Mouse (Mus musculus) brain, embryonic 18.5 days (tissue): Measurements from ENCODE around the gene Gm42417.

Experiments used
- DNase-seq: peaks from one replicate; pipeline ENCODE4 v3.0.0-alpha.2; 2012; ENCODE audit warnings: low read depth, low spot score

Gm42417 gene

DNA sequence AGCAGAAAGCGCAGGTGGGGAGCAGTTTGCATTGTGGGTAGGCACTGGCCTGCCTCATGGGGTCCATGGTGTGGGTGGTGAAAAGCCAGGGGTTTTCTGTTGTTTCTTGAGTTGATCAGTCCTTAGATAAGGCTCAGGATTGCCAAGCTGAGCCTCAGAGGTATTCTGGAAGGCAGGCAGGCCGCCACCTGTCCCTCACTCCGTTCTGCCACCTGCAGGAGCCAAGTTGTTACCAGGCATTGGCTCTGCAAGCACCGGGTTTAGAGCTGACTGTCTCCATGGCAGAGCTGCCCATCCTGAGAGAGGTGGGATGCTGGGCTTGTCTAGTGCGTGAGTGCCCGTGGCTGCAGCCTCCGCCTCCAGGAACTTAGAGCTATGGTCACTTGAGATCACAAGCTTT is 17.0 kb downstream of the Gm42417 start:
- DNase-seq, result no peak

- DNase-seq, result no peak
These were observed 19.6 kb downstream of the Gm42417 start for GRCm38 (mm10) chr1:36519626-36520025.

DNA sequence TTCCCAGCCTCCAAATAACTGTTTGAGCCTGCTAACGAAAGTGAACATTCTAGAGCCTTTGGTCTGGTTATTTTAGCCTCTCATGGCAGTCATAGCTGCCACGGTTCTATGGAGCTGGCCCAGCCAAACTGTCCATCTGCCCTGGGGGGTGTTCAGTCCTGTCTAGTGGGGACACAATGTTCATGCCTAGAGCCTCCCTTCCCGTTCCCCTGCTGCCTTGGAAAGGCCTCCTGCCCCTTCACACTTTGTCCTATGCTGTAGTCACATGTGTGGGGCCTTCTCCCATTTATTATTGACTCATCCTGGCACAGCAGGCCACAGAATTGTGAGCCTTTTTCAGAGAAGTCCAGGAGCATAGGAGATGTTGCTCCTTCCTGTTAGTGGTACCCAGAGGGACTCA is 21.0 kb downstream of the Gm42417 start:
- no peak for DNase-seq

GRCm38 (mm10) chr1:36513718-36514117 is 25.5 kb downstream of the Gm42417 start:
- no peak for DNase-seq

DNA sequence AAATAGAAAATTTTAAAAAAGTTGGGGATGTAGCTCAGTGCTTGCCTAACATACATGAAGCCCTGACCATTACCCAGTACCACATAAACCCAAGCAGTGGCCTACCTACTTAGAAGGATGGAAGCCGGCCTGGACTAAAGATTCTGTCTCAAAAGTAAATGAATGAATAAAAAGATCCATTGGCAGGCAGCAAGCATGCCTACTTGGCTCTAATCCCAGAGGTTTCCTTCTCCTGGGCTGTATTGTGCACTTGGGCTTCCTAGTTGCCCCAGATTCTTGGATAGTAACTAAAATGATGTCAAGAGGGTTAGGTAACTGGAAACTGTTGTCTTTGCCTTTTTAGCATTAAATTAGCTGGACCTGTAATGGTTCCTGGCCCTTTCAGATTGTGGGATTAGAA is 25.9 kb downstream of the Gm42417 start:
- no peak for DNase-seq

DNA sequence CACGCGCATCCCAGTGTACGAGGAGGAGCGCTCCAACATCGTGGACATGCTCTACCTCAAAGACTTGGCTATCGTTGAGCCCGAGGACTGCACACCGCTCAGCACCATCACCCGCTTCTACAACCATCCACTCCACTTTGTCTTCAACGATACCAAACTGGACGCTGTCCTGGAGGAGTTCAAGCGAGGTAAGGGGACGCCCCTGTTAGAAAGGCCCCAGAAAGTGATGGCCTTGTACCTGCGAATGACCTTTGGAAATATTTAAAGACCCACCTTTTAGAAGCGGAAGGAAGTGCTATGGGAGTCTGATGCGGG is 26.3 kb downstream of the Gm42417 start:
- no peak for DNase-seq

- peak; percentile 34 for DNase-seq
These were observed 26.9 kb downstream of the Gm42417 start for GRCm38 (mm10) chr1:36512089-36512965.

DNA sequence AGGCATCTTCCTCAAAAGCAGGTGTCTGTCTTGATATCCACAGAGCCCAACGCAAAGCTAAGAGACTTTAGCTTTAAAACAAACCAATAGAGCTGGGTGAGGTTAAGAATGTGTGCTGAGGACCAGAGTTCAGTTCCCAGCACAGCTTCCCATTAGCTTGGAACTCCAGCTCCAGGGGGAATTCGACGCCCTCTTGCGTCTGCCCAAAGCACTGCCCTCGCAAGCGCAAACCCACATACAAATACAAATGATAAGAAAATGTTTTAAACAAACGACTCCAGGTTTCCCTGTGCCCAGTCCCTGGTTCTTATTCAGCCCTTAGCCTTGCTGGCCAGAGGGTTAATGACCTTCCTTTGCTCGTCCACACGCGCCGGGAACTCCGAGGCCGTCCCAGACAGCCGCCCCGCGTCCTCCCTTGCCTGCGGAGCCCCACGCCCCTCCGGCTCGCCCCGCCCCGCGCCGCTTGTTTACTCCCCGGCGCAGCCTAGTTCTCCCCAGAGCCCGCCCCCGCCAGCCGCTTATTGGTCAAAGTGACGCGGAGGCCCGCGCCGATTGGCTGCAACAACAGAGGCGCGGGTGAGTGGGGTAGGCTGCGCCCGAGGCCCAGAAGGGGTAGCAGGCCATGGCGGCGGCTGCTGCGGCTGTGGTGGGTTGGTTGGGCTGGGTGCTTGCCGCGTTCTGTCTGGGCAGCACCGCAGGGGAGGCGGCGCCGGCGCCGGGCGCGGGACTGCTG is 27.8 kb downstream of the Gm42417 start, which contains the start of gene Cnnm3:
Cnnm3 (plus strand) TSS at position 579 of the 733 bp plus-strand sequence.
- DNase-seq, result peak; percentile 93

- DNase-seq, result no peak
These were observed 31.0 kb downstream of the Gm42417 start for GRCm38 (mm10) chr1:36508238-36508637.

- DNase-seq, result no peak
These were observed 38.0 kb downstream of the Gm42417 start for GRCm38 (mm10) chr1:36501261-36501660.

GRCm38 (mm10) chr1:36497312-36497711 is 41.9 kb downstream of the Gm42417 start:
- no peak for DNase-seq

GRCm38 (mm10) chr1:36496719-36497118 is 42.5 kb downstream of the Gm42417 start:
- no peak for DNase-seq

DNA sequence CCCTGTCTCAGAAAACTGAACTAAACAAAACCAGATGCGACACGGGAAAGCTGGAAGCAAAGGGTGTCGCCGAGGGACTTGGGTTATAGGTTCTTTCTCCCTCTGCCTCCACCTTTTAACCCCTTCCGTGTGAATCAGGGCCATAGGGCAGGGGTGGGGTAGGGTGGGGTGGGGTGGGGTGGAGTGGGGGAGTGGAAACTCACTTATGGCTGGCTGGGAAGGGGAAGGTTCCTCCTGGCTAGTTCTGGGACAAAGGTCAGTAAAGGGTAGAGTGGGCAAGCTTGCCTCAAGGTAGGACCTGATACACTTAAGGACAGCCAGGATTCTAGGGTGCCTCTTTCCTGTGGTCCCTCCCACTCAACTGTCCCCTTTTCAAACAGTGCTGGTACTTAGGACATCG is 45.9 kb downstream of the Gm42417 start:
- no peak for DNase-seq

GRCm38 (mm10) chr1:36492416-36493139 is 46.7 kb downstream of the Gm42417 start:
- no peak for DNase-seq

DNA sequence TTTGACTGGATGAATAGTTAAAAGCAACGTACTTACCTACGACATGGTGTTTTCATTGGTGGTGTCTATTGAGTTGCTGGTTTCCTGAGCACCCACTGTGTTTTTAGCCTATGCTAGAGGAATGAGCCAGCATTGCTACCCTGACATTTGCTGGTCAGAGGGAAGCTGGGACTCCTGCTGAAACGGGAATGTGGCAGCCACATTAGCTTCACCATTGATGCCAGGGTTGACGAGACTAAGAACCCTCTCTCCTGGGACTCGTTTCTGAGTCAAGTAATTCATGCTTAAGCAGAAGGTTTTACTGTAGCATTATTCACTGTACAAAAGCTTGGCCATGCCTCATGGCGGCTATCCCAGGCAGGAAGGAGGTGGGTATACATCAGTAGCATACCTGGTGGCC is 49.6 kb downstream of the Gm42417 start:
- no peak for DNase-seq

DNA sequence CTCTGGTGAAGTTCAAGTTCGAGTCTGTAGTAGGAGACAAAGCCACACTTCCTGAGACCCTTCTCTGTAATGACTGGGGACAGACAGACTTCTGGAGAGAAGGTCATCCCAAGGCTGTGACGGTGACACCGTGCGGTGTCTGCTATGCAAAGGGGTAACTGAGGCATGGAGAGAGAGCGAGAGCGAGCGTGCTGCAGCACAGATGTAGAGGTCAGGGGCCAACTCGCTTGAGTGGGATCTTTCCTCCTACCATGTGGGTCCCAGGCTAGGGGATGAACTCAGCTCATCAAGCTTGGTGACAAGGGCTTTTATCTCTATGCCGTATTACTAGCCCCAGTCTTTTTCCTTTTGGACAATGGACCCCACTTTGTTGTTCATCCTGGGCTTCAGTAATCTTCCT is 52.1 kb downstream of the Gm42417 start:
- DNase-seq, result no peak

DNA sequence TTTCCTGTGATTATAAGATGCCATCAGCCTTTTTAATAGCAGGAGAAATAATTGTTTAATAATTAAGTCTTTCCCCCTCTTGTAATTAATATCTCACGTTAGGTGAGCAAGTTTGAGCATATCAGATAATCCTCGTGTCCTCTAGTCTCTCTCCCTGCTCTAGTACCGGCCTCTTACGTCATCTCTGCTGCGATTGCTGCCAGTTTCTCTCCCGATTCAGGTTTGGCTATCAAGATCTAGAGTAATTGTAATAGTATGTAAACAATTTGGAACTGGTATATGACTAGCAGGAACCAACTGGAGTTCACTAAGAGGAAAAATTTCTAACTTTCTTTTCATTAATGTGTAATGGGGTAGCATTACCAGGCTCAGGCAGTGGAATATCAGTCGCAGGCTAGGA is 54.1 kb downstream of the Gm42417 start:
- DNase-seq, result no peak

- DNase-seq, result no peak
These were observed 55.4 kb downstream of the Gm42417 start for GRCm38 (mm10) chr1:36483825-36484224.
